Mouse (Mus musculus) hindbrain, embryonic 12.5 days (tissue): Measurements from ENCODE around the gene Odf4. TPM values are rescaled to one million over a fixed set of nuclear protein-coding genes. Genes with fewer than 3 reads are reported as not detected.

Source experiments
- ATAC-seq: fragments of 200-750 bp; cut with Nextera tagmentation; 2 replicates; pipeline ENCODE4 v1.8.0; 2017; ENCODE audit warnings: moderate TSS enrichment; ENCODE audit not compliant: low FRiP score
- H3K27ac ChIP-seq: fragments of 300-500 bp; sonication (generic); 2 replicates; pipeline ENCODE4 v1.5.1; 2016; ENCODE audit warnings: mild to moderate bottlenecking
- H3K27me3 ChIP-seq: fragments of 300-500 bp; sonication (generic); 2 replicates; pipeline ENCODE4 v1.6.1; 2016; ENCODE audit warnings: mild to moderate bottlenecking
- H3K36me3 ChIP-seq: fragments of 300-500 bp; sonication (generic); 2 replicates; pipeline ENCODE4 v1.6.1; 2016; ENCODE audit warnings: mild to moderate bottlenecking
- H3K4me1 ChIP-seq: fragments of 300-500 bp; sonication (generic); 2 replicates; pipeline ENCODE4 v1.6.1; 2016
- H3K4me2 ChIP-seq: fragments of 300-500 bp; sonication (generic); replicated peaks from 2 replicates; pipeline ENCODE4 v1.6.1; 2016; ENCODE audit warnings: mild to moderate bottlenecking
- H3K4me3 ChIP-seq: fragments of 300-500 bp; sonication (generic); 2 replicates; pipeline ENCODE4 v1.5.1; 2016; ENCODE audit warnings: mild to moderate bottlenecking
- H3K9ac ChIP-seq: fragments of 300-500 bp; sonication (generic); 2 replicates; pipeline ENCODE4 v1.6.1; 2016; ENCODE audit warnings: mild to moderate bottlenecking, moderate library complexity
- H3K9me3 ChIP-seq: fragments of 300-500 bp; sonication (generic); replicated peaks from 2 replicates; pipeline ENCODE4 v1.6.1; 2016; ENCODE audit warnings: mild to moderate bottlenecking
- WGBS: fragments of 180-500 bp; shearing (Covaris S2); methylation state at CpG from one replicate; pipeline ENCODE4 v1.1.7; 2016; 5-methylcytosine and 5-hydroxymethylcytosine counted together
- polyA plus RNA-seq: library from polyadenylated mRNA; unstranded; fragments of >200 nt; fragmentation: Nextera tagmentation; extraction: Ambion mirVana; gene quantifications from 2 replicates; pipeline ENCODE4 v1.2.1, GENCODE M21; 2016

Odf4 gene
- polyA plus RNA-seq, 1 experiment from 2014 or later: not detected

DNA sequence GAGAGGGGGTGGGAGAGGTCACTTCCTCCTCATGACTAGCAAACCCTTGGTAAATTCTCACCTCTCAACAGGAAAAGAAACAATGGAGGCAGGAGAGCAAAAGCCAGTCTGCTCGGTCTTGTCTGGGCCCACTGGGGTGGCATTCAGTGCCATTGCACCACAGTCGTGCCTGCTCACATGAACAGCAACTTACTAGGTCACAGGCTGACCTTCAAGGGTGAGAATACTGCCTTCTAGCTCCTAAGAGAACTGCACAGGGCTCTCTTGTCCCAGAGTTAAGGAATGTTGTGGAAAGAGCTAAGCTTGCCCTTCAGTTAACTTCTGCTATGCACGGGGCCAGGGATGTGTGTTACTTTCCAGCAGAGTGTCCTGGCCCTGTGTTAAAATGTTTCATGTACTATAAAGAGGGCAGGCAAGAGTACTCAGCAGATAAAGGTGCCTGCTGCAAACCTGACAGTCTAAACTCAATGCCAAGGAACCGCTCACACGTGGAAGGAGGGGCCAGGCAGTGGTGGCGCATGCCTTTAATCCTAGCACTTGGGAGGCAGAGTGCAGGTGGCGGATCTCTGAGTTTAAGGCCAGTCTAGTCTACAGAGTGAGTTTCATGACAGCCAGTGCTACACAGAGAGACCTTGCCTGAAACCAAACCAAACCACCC is 17.9 kb downstream of the Odf4 start:
- H3K9ac ChIP-seq: no peak overlapping the region
- no peak for ATAC-seq
- no peak overlapping the region for H3K27ac ChIP-seq
- 53% methylated on average over 7 of the region's 7 CpGs for WGBS
- no peak overlapping the region for H3K4me3 ChIP-seq
- no peaks in the 10 kb centered on the region for H3K4me1 ChIP-seq
- no peaks in the 10 kb centered on the region for H3K9me3 ChIP-seq
- H3K36me3 ChIP-seq: peaks cover 31% of the 10 kb centered on the region
- no peaks in the 10 kb centered on the region for H3K27me3 ChIP-seq
- H3K4me2 ChIP-seq: no peak overlapping the region

DNA sequence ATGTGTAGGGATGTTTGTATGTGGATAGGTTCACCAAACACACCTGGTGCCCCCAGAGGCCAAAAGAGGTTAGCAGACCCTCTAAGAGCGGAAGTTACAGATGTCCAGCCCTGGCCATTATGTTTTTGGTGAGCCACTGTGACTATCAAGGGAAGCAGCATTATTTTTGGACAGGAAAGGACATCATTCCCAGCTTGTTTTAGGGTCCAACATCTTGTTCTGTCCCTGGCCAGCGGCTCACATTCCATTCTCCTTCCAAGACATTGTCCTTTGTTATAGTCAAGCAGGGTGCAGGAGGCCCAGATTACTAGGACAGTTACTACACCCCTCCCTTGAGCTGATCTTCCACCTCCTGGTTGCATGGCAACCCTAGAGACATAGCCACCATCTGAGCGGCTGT is 19.6 kb downstream of the Odf4 start:
- no peak for ATAC-seq
- Histone ChIP-seq H3K27me3 (no peaks in the 10 kb centered on the region), H3K9me3 (no peaks in the 10 kb centered on the region), H3K27ac (no peak overlapping the region), H3K36me3 (peaks cover 42% of the 10 kb centered on the region), H3K4me2 (no peak overlapping the region), H3K4me1 (peaks cover 4% of the 10 kb centered on the region), H3K4me3 (no peak overlapping the region), H3K9ac (no peak overlapping the region)
- 77% methylated on average over 3 of the region's 3 CpGs for WGBS

DNA sequence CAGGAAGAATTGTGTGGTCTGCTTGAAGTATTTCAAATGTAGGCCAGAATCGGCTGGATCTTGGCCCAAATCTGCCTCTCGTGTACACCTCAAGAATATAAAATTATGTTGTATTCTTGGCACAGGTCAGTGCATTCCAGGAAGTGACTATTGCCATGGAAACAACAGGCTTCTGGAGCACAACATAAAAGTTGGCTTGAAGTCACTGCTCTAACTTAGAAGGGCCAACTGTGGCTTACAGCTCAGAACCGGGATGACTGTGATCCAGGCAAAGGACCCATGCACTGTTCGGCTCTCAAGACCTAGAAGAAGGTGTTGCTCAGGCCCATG is 20.5 kb downstream of the Odf4 start:
- H3K4me3 ChIP-seq: no peak overlapping the region
- ATAC-seq: no peak
- no peaks in the 10 kb centered on the region for H3K27me3 ChIP-seq
- 82% methylated on average over 4 of the region's 4 CpGs for WGBS
- H3K4me1 ChIP-seq: peaks cover 5% of the 10 kb centered on the region
- H3K9ac ChIP-seq: no peak overlapping the region
- H3K27ac ChIP-seq: no peak overlapping the region
- H3K36me3 ChIP-seq: peaks cover 42% of the 10 kb centered on the region
- no peaks in the 10 kb centered on the region for H3K9me3 ChIP-seq
- H3K4me2 ChIP-seq: no peak overlapping the region

DNA sequence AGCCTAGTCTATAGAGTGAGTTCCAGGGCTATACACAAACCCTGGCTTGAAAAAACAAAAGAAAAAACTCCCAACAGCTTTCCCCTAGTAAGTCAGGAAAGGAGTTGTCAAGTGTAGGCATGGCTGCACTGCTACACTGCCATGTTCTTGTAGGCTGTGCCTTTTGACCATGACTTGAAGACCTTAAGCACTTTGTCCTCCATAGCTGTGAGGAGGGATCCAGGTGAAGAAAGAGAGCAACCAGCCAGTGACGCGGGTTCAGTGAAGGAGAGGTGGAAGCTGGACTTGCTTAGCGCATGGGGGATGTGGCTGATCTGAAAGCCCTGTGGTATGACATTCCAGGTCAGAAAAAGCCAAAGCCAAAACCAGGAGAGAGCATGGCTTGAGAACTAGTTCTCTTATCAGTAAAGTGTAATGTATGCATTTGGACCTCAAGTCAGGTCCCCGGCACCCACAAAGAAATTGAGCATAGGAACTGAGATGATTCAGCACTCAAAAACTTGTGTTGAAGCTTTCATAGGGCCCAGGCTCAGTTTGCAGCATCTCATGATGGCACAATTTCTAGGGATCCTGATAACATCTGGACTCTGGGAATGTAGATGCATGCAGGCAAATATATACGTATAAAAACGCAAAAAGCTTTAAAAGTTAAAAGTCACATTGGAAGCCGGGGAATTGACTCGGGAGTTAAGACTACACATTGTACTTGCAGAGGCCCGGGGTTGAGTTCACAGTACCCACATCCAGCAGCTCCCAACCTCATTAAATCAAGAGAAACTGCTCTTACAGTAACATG is 21.0 kb downstream of the Odf4 start:
- Histone ChIP-seq H3K27me3 (no peaks in the 10 kb centered on the region), H3K4me1 (peaks cover 8% of the 10 kb centered on the region), H3K9ac (no peak overlapping the region), H3K4me2 (no peak overlapping the region), H3K36me3 (peaks cover 42% of the 10 kb centered on the region), H3K9me3 (no peaks in the 10 kb centered on the region), H3K27ac (no peak overlapping the region), H3K4me3 (no peak overlapping the region)
- ATAC-seq: no peak
- WGBS: 87% methylated on average over 9 of the region's 9 CpGs

DNA sequence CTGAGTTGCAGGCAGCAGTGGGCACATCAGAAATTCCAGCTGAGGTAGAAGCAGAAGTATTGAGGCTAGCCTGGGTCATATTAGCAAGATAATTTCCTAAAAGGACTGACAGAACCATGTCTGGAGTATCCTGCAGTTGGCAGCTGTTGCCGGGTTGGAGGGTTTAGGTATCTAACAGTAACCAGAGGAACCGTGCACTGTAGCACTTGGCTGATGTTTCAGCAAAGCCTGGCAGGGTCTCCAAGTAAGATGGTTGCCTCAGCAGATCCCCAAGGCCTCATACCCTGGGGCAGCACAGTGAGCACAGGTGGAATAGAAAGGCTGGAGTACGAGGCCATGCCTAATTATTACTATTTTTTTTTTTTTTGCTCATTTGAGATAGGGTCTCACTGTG is 21.7 kb downstream of the Odf4 start:
- no peaks in the 10 kb centered on the region for H3K9me3 ChIP-seq
- 87% methylated on average over 3 of the region's 3 CpGs for WGBS
- H3K27me3 ChIP-seq: peaks cover under 1% of the 10 kb centered on the region; the same call in 1 of the 2 replicates
- H3K9ac ChIP-seq: no peak overlapping the region
- peaks cover 42% of the 10 kb centered on the region for H3K36me3 ChIP-seq
- H3K27ac ChIP-seq: no peak overlapping the region
- H3K4me1 ChIP-seq: peaks cover 9% of the 10 kb centered on the region
- no peak overlapping the region for H3K4me3 ChIP-seq
- H3K4me2 ChIP-seq: no peak overlapping the region
- ATAC-seq: no peak

DNA sequence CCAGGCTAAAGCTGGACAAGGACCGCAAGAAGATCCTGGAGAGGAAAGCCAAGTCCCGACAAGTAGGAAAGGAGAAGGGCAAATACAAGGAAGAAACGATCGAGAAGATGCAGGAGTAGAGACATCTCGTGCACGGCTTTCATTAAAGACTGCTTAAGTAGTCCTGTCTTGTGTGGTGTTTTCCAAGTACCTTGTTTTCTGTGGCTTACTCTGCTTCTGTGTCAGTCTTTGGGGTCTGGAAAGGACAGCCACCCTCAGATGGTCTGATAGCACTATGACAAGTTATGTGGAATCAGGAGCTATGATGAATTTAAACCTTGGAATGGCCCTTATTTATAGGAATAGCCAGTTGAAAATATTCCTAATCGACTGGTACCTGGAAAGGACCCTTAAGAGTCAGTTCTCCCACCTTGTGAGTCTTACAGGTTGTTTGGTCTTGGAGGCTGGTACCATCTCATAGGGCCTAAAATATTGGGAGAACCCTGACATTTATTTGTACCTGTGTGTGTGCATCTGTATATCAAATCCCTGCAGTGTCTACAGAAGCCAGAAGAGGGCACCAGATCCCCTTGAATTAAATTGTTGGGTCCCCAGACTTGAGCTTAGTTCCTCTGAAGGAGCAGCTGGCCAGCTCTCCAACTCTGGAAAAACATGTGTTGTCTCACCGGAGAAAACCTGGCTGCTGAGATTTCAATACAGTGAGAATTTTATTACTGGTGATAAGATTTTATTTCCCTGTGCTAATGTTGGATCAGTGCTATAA is 22.3 kb downstream of the Odf4 start:
- peaks cover 3% of the 10 kb centered on the region; the same call in 1 of the 2 replicates for H3K27me3 ChIP-seq
- no peak overlapping the region for H3K4me3 ChIP-seq
- no peak overlapping the region for H3K4me2 ChIP-seq
- peaks cover 42% of the 10 kb centered on the region for H3K36me3 ChIP-seq
- 88% methylated on average over 8 of the region's 8 CpGs for WGBS
- no peak for ATAC-seq
- H3K9ac ChIP-seq: no peak overlapping the region
- no peak overlapping the region for H3K27ac ChIP-seq
- H3K9me3 ChIP-seq: no peaks in the 10 kb centered on the region
- peaks cover 9% of the 10 kb centered on the region for H3K4me1 ChIP-seq

DNA sequence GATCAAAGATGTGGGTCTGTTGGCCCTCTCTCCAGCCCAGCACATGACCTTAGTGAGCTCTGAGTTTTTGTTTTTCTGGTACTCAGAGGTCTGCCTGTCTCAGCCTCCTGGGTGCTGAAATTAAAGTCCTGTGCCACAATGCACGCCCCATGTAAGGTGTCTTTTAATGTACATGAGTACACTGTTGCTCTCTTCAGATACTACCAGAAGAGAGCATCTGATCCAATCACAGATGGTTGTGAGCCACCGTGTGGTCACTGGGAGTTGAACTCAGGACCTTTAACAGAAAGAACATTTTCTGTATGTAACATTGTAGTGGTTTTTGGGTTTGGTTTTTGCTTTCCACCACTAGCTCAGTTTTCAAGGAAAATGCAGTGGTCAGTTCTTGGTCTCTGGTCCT is 23.1 kb downstream of the Odf4 start:
- peaks cover 9% of the 10 kb centered on the region for H3K4me1 ChIP-seq
- no peak overlapping the region for H3K4me2 ChIP-seq
- peaks cover 42% of the 10 kb centered on the region for H3K36me3 ChIP-seq
- H3K27ac ChIP-seq: no peak overlapping the region
- 92% methylated on average over 2 of the region's 2 CpGs for WGBS
- ATAC-seq: no peak
- no peak overlapping the region for H3K4me3 ChIP-seq
- H3K9me3 ChIP-seq: no peaks in the 10 kb centered on the region
- H3K27me3 ChIP-seq: peaks cover 9% of the 10 kb centered on the region; the same call in 1 of the 2 replicates
- no peak overlapping the region for H3K9ac ChIP-seq

DNA sequence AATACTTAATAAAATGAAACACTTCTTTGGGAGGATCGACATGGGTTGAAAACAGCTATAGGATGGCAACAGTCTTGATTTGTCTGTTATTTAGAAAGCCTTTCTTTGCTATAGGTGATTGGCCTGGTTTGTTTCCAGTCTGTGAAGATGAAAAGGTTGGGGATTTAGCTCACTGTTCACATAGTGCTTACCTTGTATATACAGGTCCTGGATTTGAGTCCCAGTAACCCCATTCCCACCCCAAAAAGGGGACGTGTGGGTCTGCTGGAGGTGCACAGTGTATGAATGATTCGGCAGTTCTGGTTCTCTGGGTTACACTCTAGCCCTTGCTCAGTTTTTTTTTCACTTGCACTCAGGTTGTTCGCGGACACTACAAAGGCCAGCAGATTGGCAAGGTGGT is 24.1 kb downstream of the Odf4 start:
- Histone ChIP-seq H3K27ac (no peak overlapping the region), H3K4me2 (peak overlapping the region; percentile 84), H3K4me1 (peaks cover 9% of the 10 kb centered on the region), H3K4me3 (peak overlapping the region; percentile 91), H3K36me3 (peaks cover 42% of the 10 kb centered on the region), H3K9ac (peak overlapping the region; percentile 98), H3K9me3 (no peaks in the 10 kb centered on the region), H3K27me3 (peaks cover 12% of the 10 kb centered on the region; the same call in 1 of the 2 replicates)
- no peak for ATAC-seq
- 90% methylated on average over 5 of the region's 5 CpGs for whole genome bisulfite sequencing

DNA sequence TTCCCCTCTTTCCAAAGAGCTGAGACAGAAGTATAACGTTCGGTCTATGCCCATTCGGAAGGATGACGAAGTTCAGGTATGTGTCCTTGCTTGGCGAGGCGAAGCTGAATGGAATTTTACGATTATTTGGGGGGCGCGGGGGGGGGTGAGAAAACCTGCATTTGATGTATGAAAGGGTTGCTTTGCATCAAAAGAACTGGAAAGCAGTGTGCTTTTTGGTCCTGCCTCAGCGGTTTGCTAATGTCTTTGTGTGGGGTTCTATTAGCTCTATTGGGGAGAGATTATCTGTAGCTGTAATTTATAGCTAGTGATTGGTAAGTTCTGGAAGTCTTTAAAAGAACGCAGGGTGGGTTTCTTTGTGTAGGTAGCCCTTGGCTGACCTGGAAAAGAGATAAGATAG is 24.5 kb downstream of the Odf4 start:
- no peak overlapping the region for H3K27ac ChIP-seq
- peak overlapping the region; percentile 91 for H3K4me3 ChIP-seq
- 6% methylated on average over 11 of the region's 11 CpGs for WGBS

DNA sequence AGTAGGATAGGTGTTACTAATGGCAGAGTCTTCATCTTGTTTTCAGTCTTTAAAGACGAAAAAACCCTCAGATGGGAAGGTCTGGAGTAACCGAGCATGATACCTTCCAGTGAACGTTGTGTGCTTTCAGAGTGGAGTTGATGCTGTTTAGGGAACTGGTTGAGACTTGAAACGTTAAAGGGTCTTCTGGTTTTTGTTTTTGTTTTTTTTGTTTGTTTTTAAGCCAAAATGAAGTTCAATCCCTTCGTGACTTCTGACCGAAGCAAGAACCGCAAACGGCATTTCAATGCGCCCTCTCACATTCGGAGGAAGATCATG is 24.9 kb downstream of the Odf4 start:
- 2% methylated on average over 10 of the region's 10 CpGs for WGBS

More for the DNA sequence above, 24.5 kb downstream of the Odf4 start:
- Histone ChIP-seq H3K36me3 (peaks cover 42% of the 10 kb centered on the region), H3K4me2 (peak overlapping the region; percentile 84), H3K9ac (peak overlapping the region; percentile 98), H3K27me3 (peaks cover 12% of the 10 kb centered on the region; the same call in 1 of the 2 replicates), H3K9me3 (no peaks in the 10 kb centered on the region), H3K4me1 (peaks cover 9% of the 10 kb centered on the region)
- no peak for ATAC-seq

DNA sequence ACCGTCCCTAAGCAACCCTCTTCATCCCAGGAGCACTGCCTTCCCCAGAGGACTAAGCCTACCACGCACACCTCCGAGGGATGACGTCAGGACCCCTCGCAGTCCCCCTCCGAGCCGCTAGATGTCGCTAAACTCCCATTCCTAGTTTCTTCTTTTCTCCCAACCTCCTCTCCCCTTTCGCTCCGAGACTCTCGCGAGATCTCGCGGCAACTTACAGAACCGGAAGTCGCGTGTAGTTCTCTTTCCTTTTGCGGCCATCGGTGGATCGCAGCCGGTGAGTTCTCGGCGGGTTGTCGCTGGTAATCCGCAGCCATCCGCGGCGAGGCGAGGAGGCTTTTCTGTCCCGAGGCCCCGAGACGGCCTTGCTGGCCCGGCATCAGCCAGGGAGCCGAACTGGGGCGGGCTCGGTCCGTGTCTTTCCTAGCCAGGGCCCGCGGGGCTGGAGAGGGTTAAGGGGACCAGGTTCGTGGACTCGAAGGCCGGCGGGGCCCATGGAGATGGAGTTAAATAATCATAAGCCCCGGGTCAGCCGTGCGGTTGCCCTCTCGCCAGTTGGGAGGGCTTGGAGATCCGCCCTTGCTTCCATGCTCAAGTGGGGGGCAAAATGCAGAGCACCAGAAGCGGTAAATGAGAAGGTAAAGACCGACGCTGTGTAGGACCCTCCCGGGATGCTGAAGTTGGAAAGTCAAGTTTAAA is 25.4 kb downstream of the Odf4 start, which contains the start of gene Rpl26:
Gene Rpl26 (plus strand): TSS at position 233 of the 696 bp plus-strand sequence.
- Histone ChIP-seq H3K4me2 (peak within 1 kb of the TSS; percentile 84), H3K4me1 (peaks cover 9% of the 10 kb centered on the region), H3K9me3 (no peaks in the 10 kb centered on the region), H3K27ac (peak within 1 kb of the TSS; percentile 89), H3K27me3 (peaks cover 12% of the 10 kb centered on the region; the same call in 1 of the 2 replicates), H3K4me3 (peak within 1 kb of the TSS; percentile 91), H3K9ac (peak within 1 kb of the TSS; percentile 98), H3K36me3 (peaks cover 37% of the 10 kb centered on the region)
- ATAC-seq: peak; percentile 92
- WGBS: under 1% methylated on average over 52 of the region's 52 CpGs

More for the DNA sequence above, 24.9 kb downstream of the Odf4 start:
- H3K27me3 ChIP-seq: peaks cover 12% of the 10 kb centered on the region; the same call in 1 of the 2 replicates
- no peaks in the 10 kb centered on the region for H3K9me3 ChIP-seq
- ATAC-seq: 0 out of 2 replicates have a peak, but pooled peaks have one; percentile 14
- peak overlapping the region; percentile 84 for H3K4me2 ChIP-seq
- peak overlapping the region; percentile 89 for H3K27ac ChIP-seq
- peaks cover 9% of the 10 kb centered on the region for H3K4me1 ChIP-seq
- peak overlapping the region; percentile 91 for H3K4me3 ChIP-seq
- H3K36me3 ChIP-seq: peaks cover 42% of the 10 kb centered on the region
- H3K9ac ChIP-seq: peak overlapping the region; percentile 98
